ENCODE assay signal across 29 mouse cellular contexts in the genomic region with DNA sequence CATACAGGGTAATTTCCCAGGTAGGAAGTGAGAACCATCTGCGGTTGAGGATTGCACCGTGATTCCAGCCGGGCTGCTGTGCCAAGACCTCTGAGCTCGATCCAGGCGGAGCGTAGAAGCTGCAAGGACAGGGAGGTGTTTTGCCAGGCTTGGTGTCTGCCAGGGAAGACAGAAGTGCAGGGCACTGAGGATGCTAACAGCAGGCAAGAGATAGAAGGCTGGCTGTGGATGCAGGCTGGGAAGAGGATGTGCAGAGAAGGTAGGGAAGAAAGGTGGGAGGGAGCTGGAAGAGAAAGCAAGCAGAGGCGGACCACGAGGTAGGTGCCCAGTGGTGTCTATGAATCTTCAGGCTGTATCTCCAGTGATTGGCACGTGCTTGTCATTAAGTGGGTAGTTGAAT. TPM values are rescaled to one million over a fixed set of nuclear protein-coding genes. Genes with fewer than 3 reads are reported as not detected.
A peak's percentile ranks its signal among the peaks of the same experiment; 100 is the strongest.
DNase-seq lines count a peak whose midpoint lies in the region; ATAC-seq lines count a peak whose summit lies in the region.
"Had no signal": no experiment of that assay in that cellular context is flagged by ENCODE, and none has a peak within 500 bp of the region (broad histone marks: within the 10 kb centered on the region; RNA-seq: fewer than 3 reads in every experiment).

No protein-coding gene starts in this region.

- ATAC-seq in frontal cortex, adult (ENCODE audit: low TSS enrichment): peak; percentile 53
- ATAC-seq: forebrain, embryonic 15.5 days; inflammation-experienced regulatory T-cells, adult 6 months; lung, postnatal 0 days had no signal

- no peak overlapping the region for H3K27ac ChIP-seq in heart, embryonic 10.5 days
- H3K27ac ChIP-seq: embryonic facial prominence, embryonic 13.5 days; forebrain, embryonic 10.5 days; forebrain, embryonic 15.5 days; heart, embryonic 13.5 days; hindbrain, embryonic 10.5 days; hindbrain, embryonic 15.5 days; limb, embryonic 10.5 days; limb, embryonic 15.5 days; liver, embryonic 13.5 days; stomach, postnatal 0 days had no signal

- peaks cover 14% of the 10 kb centered on the region for H3K27me3 ChIP-seq in heart, embryonic 10.5 days (ENCODE audit: insufficient read depth, poor library complexity, severe bottlenecking)

- H3K4me1 ChIP-seq in heart, embryonic 10.5 days: peaks cover 46% of the 10 kb centered on the region

- WGBS in heart, embryonic 10.5 days: 86% methylated on average over 9 of the region's 9 CpGs

- no peaks in the 10 kb centered on the region for H3K9me3 ChIP-seq in heart, embryonic 10.5 days
- H3K9me3 ChIP-seq: embryonic facial prominence, embryonic 13.5 days; forebrain, embryonic 10.5 days; forebrain, embryonic 15.5 days; heart, embryonic 13.5 days; hindbrain, embryonic 10.5 days; hindbrain, embryonic 15.5 days; limb, embryonic 10.5 days; limb, embryonic 15.5 days; liver, embryonic 13.5 days had no signal

- H3K4me3 ChIP-seq in heart, embryonic 10.5 days: no peak overlapping the region
- H3K4me3 ChIP-seq: embryonic facial prominence, embryonic 13.5 days; forebrain, embryonic 10.5 days; forebrain, embryonic 15.5 days; hindbrain, embryonic 10.5 days; hindbrain, embryonic 15.5 days; limb, embryonic 10.5 days; limb, embryonic 15.5 days; liver, embryonic 13.5 days had no signal

- peaks cover 23% of the 10 kb centered on the region for H3K36me3 ChIP-seq in heart, embryonic 10.5 days

- DNase-seq in frontal cortex, postnatal 10 days (ENCODE audit: low spot score in 2 of 2): no peak
- DNase-seq in heart, adult 18-20 months: peak; percentile 62 to 63
- no peak for DNase-seq in heart, embryonic 10.5 days (ENCODE audit: low spot score)
- peak; percentile 16 for DNase-seq in right cerebral cortex, postnatal 14 days
- DNase-seq in right cerebral cortex, adult 18-20 months: no peak
- DNase-seq in kidney, postnatal 10 days: no peak
- DNase-seq: adrenal gland, postnatal 14 days; heart, postnatal 10 days; kidney, adult 11 months; kidney, postnatal 25 days; liver, embryonic 13.5 days; lung, adult 18-20 months; lung, postnatal 4 days; midbrain, embryonic 14.5 days; retina, postnatal 1 day had no signal

RNA-seq across cellular contexts. Expression of a gene that starts 6.8 kb away (rescaled TPM):
- total RNA-seq in heart, adult 18-20 months (2021): 10 to 100 TPM; 40.1 to 42.6 TPM
- polyA plus RNA-seq in heart, embryonic 10.5 days (2016; fragmentation: Nextera tagmentation; extraction: Ambion mirVana): 34.8 and 37.3 TPM in 2 replicates

RNA-seq across cellular contexts. Expression of a gene that starts 24.5 kb away (rescaled TPM):
- total RNA-seq in heart, adult 18-20 months (2021): 10 to 100 TPM; 39.9 to 40.9 TPM
- polyA plus RNA-seq in heart, embryonic 10.5 days (2016; fragmentation: Nextera tagmentation; extraction: Ambion mirVana): 70.3 and 103 TPM in 2 replicates

RNA-seq across cellular contexts. Expression of a gene that starts 25.4 kb away (rescaled TPM):
- not detected for total RNA-seq in heart, adult 18-20 months (2021)
- polyA plus RNA-seq in heart, embryonic 10.5 days (2016; fragmentation: Nextera tagmentation; extraction: Ambion mirVana): 0.31 and 0.35 TPM in 2 replicates
- total RNA-seq: heart, postnatal 10 days; layer of hippocampus, postnatal 25 days; left cerebral cortex, postnatal 10 days had no signal

RNA-seq across cellular contexts. Expression of a gene that starts 46.0 kb away (rescaled TPM):
- 10 to 100 TPM; 50.4 to 53.2 TPM for total RNA-seq in heart, adult 18-20 months (2021)
- polyA plus RNA-seq in heart, embryonic 10.5 days (2016; fragmentation: Nextera tagmentation; extraction: Ambion mirVana): 69.7 and 70.6 TPM in 2 replicates

Comparison
In these comparisons a context has a peak if more than half of its experiments do, and no peak if none do; other contexts are left out.
1. DNase-seq: peak in heart, adult 18-20 months (2 of 2) and right cerebral cortex, postnatal 14 days (single experiment); none in frontal cortex, postnatal 10 days (0 of 2), heart, embryonic 10.5 days (single experiment), right cerebral cortex, adult 18-20 months (single experiment) and kidney, postnatal 10 days (single experiment).